Mouse (Mus musculus) ES-E14 (cell line): ENCODE measurements at regions not wholly inside any gene's neighbourhood (a gene's known extent, or its start where the extent isn't known, plus 50 kb on each side); places are given as distances from the start of the nearest gene placed in this dataset.

Source experiments
- CHD2 ChIP-seq: IDR thresholded peaks from 2 replicates; pipeline ENCODE4 v1.6.1; 2014; ENCODE audit warnings: mild to moderate bottlenecking, low read depth, low read length, inconsistent platforms
- HCFC1 ChIP-seq: IDR thresholded peaks from 2 replicates; pipeline ENCODE4 v1.6.1; 2012; ENCODE audit warnings: low read length, inconsistent platforms, borderline replicate concordance; ENCODE audit not compliant: insufficient read depth
- ZC3H11A ChIP-seq: IDR thresholded peaks from 2 replicates; pipeline ENCODE4 v1.6.1; 2012; ENCODE audit warnings: low read depth, mild to moderate bottlenecking, inconsistent platforms, low read length, borderline replicate concordance
- ZNF384 ChIP-seq: IDR thresholded peaks from 2 replicates; pipeline ENCODE4 v1.6.1; 2012; ENCODE audit warnings: low read depth, low read length, inconsistent platforms

DNA sequence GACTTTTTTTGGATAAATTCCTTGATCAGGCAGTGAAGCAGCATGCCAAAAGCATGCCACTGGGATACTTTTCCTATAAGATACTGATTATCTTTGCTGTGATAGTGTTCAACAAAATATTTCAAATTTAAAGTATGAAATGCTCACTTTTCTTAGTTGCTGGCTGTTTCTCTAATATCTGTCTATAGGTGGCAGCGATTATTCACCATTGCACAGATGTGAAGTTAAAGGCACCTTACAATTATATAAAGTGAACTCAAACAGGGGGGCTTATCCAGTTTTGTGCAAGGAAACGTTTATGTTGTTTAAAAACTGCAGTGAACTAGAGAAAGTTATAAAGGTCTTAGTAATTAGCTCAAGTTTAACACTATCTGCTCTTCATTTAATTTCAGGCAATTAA is 794.1 kb upstream of the Frg1 start:
- TF ChIP-seq HCFC1 = no peak
- no peak for TF ChIP-seq ZC3H11A
- no peak for TF ChIP-seq CHD2
- no peak for TF ChIP-seq ZNF384
